25 mouse cellular contexts compared by ENCODE assay signal in the genomic region with DNA sequence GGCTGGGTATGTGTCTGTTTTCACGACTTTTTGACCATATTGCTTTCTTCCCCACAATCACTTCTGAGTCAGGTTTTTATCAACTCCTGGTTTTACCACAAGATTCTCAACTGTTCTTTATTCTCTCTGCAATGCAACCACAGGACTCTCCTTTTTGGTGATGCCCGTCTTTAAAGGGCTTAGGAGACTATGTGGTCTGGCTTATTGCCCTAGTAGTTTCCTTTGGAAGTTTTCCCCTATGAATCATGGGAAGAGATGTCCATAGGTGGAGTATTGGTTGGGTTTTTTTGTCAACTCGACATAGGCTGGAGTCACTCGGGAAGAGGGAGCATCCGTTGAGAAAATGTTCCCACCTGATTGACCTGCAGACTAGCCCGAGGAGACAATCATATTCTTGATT. TPM values are rescaled to one million over a fixed set of nuclear protein-coding genes. Genes with fewer than 3 reads are reported as not detected.
DNase-seq lines count a peak whose midpoint lies in the region; TF ChIP-seq lines count a peak whose summit lies in the region.
"Had no signal": no experiment of that assay in that cellular context is flagged by ENCODE, and none has a peak within 500 bp of the region (broad histone marks: within the 10 kb centered on the region; RNA-seq: fewer than 3 reads in every experiment).

No protein-coding gene starts in this region.

- H3K4me3 ChIP-seq in C2C12 (ENCODE audit: insufficient read depth, poor library complexity, severe bottlenecking) (no peak overlapping the region), myocyte (no peak overlapping the region)
- H3K4me3 ChIP-seq in lung, adult 2 months (replicated peaks; ENCODE audit: extremely low read depth, low read depth, low read length), result no peak overlapping the region
- H3K4me3 ChIP-seq: embryonic facial prominence, embryonic 13.5 days; embryonic facial prominence, embryonic 15.5 days; erythroblast, embryonic 14.5 days; forebrain, embryonic 10.5 days; forebrain, embryonic 12.5 days had no signal

- H3K27me3 ChIP-seq in C2C12 (ENCODE audit: control insufficient read depth, insufficient read depth, insufficient read length) (no peaks in the 10 kb centered on the region), myocyte (ENCODE audit: control insufficient read depth, insufficient read depth, insufficient read length) (no peaks in the 10 kb centered on the region)
- H3K27me3 ChIP-seq: embryonic facial prominence, embryonic 15.5 days had no signal

- 78% methylated on average over 6 of the region's 6 CpGs for WGBS in lung, adult 2 months

- H3K79me3 ChIP-seq in C2C12 (ENCODE audit: low read depth), result no peaks in the 10 kb centered on the region

- no peaks in the 10 kb centered on the region for H3K36me3 ChIP-seq in C2C12 (ENCODE audit: control insufficient read depth, insufficient read depth)
- H3K36me3 ChIP-seq in myocyte (ENCODE audit: control insufficient read depth, insufficient read depth), result no peaks in the 10 kb centered on the region
- H3K36me3 ChIP-seq: embryonic facial prominence, embryonic 13.5 days; embryonic facial prominence, embryonic 15.5 days; forebrain, embryonic 10.5 days; forebrain, embryonic 12.5 days had no signal

- H3K4me1 ChIP-seq in lung, adult 2 months (ENCODE audit: control insufficient read depth, insufficient read depth, low read length), result no peaks in the 10 kb centered on the region
- H3K4me1 ChIP-seq: embryonic facial prominence, embryonic 15.5 days had no signal

- H3ac ChIP-seq in C2C12 (ENCODE audit: control insufficient read depth, insufficient read length, low read depth) (no peak overlapping the region), myocyte (ENCODE audit: control insufficient read depth, insufficient read length) (no peak overlapping the region)

- H3K79me2 ChIP-seq in C2C12 (ENCODE audit: control insufficient read depth, insufficient read depth) (no peaks in the 10 kb centered on the region), myocyte (ENCODE audit: control insufficient read depth, insufficient read depth) (no peaks in the 10 kb centered on the region)

- no peak for TF ChIP-seq POLR2A in myocyte (IDR thresholded peaks at IDR 0.05; ENCODE audit: insufficient read length, low read depth)
- TF ChIP-seq POLR2A in lung, adult 2 months (IDR thresholded peaks at IDR 0.05; ENCODE audit: borderline replicate concordance, extremely low read depth, low read depth, low read length), result no peak

- peak overlapping the region; percentile 49 for H3K4me2 ChIP-seq in myocyte (ENCODE audit: low read depth)
- H3K4me2 ChIP-seq: embryonic facial prominence, embryonic 13.5 days; embryonic facial prominence, embryonic 15.5 days; forebrain, embryonic 12.5 days had no signal

- no peak for TF ChIP-seq CTCF in C2C12 (IDR thresholded peaks at IDR 0.05; ENCODE audit: control insufficient read depth, insufficient read depth, insufficient read length)
- TF ChIP-seq CTCF in lung, adult 2 months (IDR thresholded peaks at IDR 0.05; ENCODE audit: insufficient read depth, low read length), result no peak

- DNase-seq in 3T3-L1 (ENCODE audit: low read depth, low spot score) (peak; percentile 92), MN1 (ENCODE audit: low spot score) (no peak)
- no peak for DNase-seq in lung, adult 2 months
- DNase-seq: adrenal gland, adult 2 months; adrenal gland, postnatal 10 days; adrenal gland, postnatal 25 days; B cell, adult 2 months; cerebellum, adult 11 months; cerebellum, adult 18-20 months; cerebellum, adult 8-10 months; cerebellum, adult 9-11 months; cerebellum, postnatal 14 days; cerebellum, postnatal 36 days; embryo, embryonic 11 days had no signal

TF ChIP-seq in C2C12, 6 proteins besides CTCF, POLR2A, EP300 and RAD21:
- TF ChIP-seq MYOG (IDR thresholded peaks at IDR 0.05; ENCODE audit: control insufficient read depth, extremely low read depth, insufficient read length) (no peak), USF1 (IDR thresholded peaks at IDR 0.05; ENCODE audit: low read depth) (no peak), CEBPB (IDR thresholded peaks at IDR 0.05; ENCODE audit: low read depth) (no peak), MAX (IDR thresholded peaks at IDR 0.05) (no peak), MYOD1 (IDR thresholded peaks at IDR 0.05; ENCODE audit: control insufficient read depth, insufficient read length, low read depth) (no peak), FOSL1 (IDR thresholded peaks at IDR 0.05; ENCODE audit: insufficient read depth, low read length, poor library complexity, severe bottlenecking) (peak; percentile 6)
TF ChIP-seq in C2C12: peak in this region for 1.

TF ChIP-seq in myocyte, 11 proteins besides CTCF, POLR2A, EP300 and RAD21:
- TF ChIP-seq CEBPB (IDR thresholded peaks at IDR 0.05; ENCODE audit: insufficient read depth, poor library complexity, severe bottlenecking) (no peak), MYOD1 (IDR thresholded peaks at IDR 0.05; ENCODE audit: control insufficient read depth in 1 of 3, insufficient read length in 2 of 3, low read depth in 2 of 3) (no peak), E2F4 (IDR thresholded peaks at IDR 0.05; ENCODE audit: insufficient read depth) (no peak), SRF (IDR thresholded peaks at IDR 0.05; ENCODE audit: control insufficient read depth, insufficient read length, low read depth) (no peak), MYOG (IDR thresholded peaks at IDR 0.05; ENCODE audit: control insufficient read depth in 1 of 3, insufficient read depth in 1 of 3, insufficient read length in 2 of 3, low read depth in 2 of 3) (no peak), REST (IDR thresholded peaks at IDR 0.05; ENCODE audit: insufficient read depth, insufficient read length) (no peak), USF1 (IDR thresholded peaks at IDR 0.05; ENCODE audit: low read depth) (no peak), POLR2AphosphoS2 (IDR thresholded peaks at IDR 0.05; ENCODE audit: insufficient read length, low read depth) (no peak), TCF3 (IDR thresholded peaks at IDR 0.05; ENCODE audit: insufficient read length, low read depth) (no peak), TCF12 (IDR thresholded peaks at IDR 0.05; ENCODE audit: insufficient read depth, poor library complexity, severe bottlenecking) (no peak), MAX (IDR thresholded peaks at IDR 0.05; ENCODE audit: low read depth) (no peak)

RNA-seq across cellular contexts. Expression of a gene that starts 3.3 kb away (rescaled TPM):
- not detected for polyA plus RNA-seq in C2C12 (2012; fragmentation: generic; extraction: Trizol)
- not detected for polyA plus RNA-seq in myocyte (2012; fragmentation: generic; extraction: Trizol)
- polyA plus RNA-seq in lung, adult 2 months (2012; rRNA removed), result not detected in 2 replicates
- polyA plus RNA-seq: adrenal gland, adult 2 months; brain, embryonic 14.5 days; embryonic facial prominence, embryonic 11.5 days; embryonic facial prominence, embryonic 13.5 days; erythroblast, embryonic 14.5 days; forebrain, embryonic 12.5 days; forebrain, embryonic 16.5 days; frontal cortex, adult 2 months had no signal

RNA-seq across cellular contexts. Expression of a gene that starts 32.8 kb away (rescaled TPM):
- not detected for polyA plus RNA-seq in C2C12 (2012; fragmentation: generic; extraction: Trizol)
- 0.02 TPM for polyA plus RNA-seq in myocyte (2012; fragmentation: generic; extraction: Trizol)
- polyA plus RNA-seq in lung, adult 2 months (2012; rRNA removed), result 214 and 298 TPM in 2 replicates
- polyA plus RNA-seq: erythroblast, embryonic 14.5 days had no signal

RNA-seq across cellular contexts. Expression of a gene that starts 34.6 kb away (rescaled TPM):
- polyA plus RNA-seq in C2C12 (2012; fragmentation: generic; extraction: Trizol), result 58.9 TPM
- polyA plus RNA-seq in myocyte (2012; fragmentation: generic; extraction: Trizol), result 77.8 TPM
- polyA plus RNA-seq in lung, adult 2 months (2012; rRNA removed), result 51.1 and 61.6 TPM in 2 replicates

RNA-seq across cellular contexts. Expression of a gene that starts 59.0 kb away (rescaled TPM):
- polyA plus RNA-seq in C2C12 (2012; fragmentation: generic; extraction: Trizol) (7.4 TPM), myocyte (2012; fragmentation: generic; extraction: Trizol) (6.5 TPM)
- polyA plus RNA-seq in lung, adult 2 months (2012; rRNA removed), result 39.8 and 53.1 TPM in 2 replicates

Comparison
In these comparisons a context has a peak if more than half of its experiments do, and no peak if none do; other contexts are left out.
1. RNA of a gene that starts 32.8 kb away (polyA plus RNA-seq): 214 to 298 TPM in lung, adult 2 months; 0.02 TPM in myocyte (single experiment) and not detected in C2C12 (single experiment); every median in the first group is over 100 times any median in the second.